Mouse (Mus musculus) E14TG2a.4 (cell line): Measurements from ENCODE around the gene Atp5g1.

Experiments
- H3K27me3 ChIP-seq: 2 replicates; pipeline ENCODE4 v1.6.1; 2014; ENCODE audit warnings: low read length, control low read depth; ENCODE audit not compliant: insufficient read depth
- H3K36me3 ChIP-seq: 2 replicates; pipeline ENCODE4 v1.6.1; 2014; ENCODE audit warnings: low read length, control low read depth; ENCODE audit not compliant: insufficient read depth
- H3K4me1 ChIP-seq: replicated peaks from 2 replicates; pipeline ENCODE4 v1.6.1; 2014; ENCODE audit warnings: low read depth, low read length, control low read depth
- H3K4me3 ChIP-seq: replicated peaks from 2 replicates; pipeline ENCODE4 v1.5.1; 2014; ENCODE audit warnings: mild to moderate bottlenecking, low read length
- H3K9me3 ChIP-seq: 2 replicates; pipeline ENCODE4 v1.6.1; 2014; ENCODE audit warnings: low read length, control low read depth
- CTCF ChIP-seq: conservative IDR thresholded peaks from 2 replicates; pipeline ENCODE4 v1.5.1; 2014; ENCODE audit warnings: low read length
- NANOG ChIP-seq: IDR thresholded peaks from 2 replicates; pipeline ENCODE4 v1.6.1; 2014; ENCODE audit warnings: borderline replicate concordance, low read length, mixed read lengths
- POU5F1 ChIP-seq: IDR thresholded peaks from 2 replicates; pipeline ENCODE4 v1.6.1; 2014; ENCODE audit warnings: low read length, borderline replicate concordance

Gene Atp5g1

GRCm38 (mm10) chr11:96044803-96045567, 30.5 kb downstream of the Atp5g1 start:
- Histone ChIP-seq H3K4me1 (peaks cover 38% of the 10 kb centered on the region), H3K9me3 (no peaks in the 10 kb centered on the region), H3K4me3 (no peak overlapping the region), H3K36me3 (peaks cover 91% of the 10 kb centered on the region), H3K27me3 (no peaks in the 10 kb centered on the region)
- TF ChIP-seq NANOG (no peak), POU5F1 (no peak), CTCF (no peak)

DNA sequence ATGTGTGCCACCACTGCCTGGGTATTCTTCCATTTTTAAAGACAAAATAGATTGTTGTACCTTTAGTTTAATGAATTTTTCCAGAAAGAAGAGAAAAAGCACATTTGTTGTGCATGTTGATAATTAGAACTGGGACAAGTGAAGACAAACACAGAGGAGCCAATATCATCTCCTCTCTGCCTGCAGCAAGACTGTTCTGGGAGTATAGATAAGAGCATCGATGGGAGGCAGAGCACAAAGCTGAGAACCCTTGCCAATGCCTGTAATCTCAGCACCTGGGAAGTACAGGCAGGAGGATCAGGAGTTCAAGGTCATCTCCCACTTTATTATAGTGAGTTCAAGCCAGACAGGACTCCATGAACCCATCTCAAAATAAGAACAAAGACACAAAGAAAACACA, 36.9 kb downstream of the Atp5g1 start:
- Histone ChIP-seq H3K27me3 (no peaks in the 10 kb centered on the region), H3K36me3 (peaks cover 56% of the 10 kb centered on the region), H3K4me3 (no peak overlapping the region), H3K9me3 (no peaks in the 10 kb centered on the region), H3K4me1 (peaks cover 23% of the 10 kb centered on the region)
- no peak for TF ChIP-seq POU5F1
- TF ChIP-seq CTCF = no peak
- no peak for TF ChIP-seq NANOG

- TF ChIP-seq NANOG (no peak), CTCF (no peak), POU5F1 (no peak)
- Histone ChIP-seq H3K9me3 (no peaks in the 10 kb centered on the region), H3K36me3 (peaks cover 45% of the 10 kb centered on the region), H3K4me3 (no peak overlapping the region), H3K27me3 (no peaks in the 10 kb centered on the region), H3K4me1 (peaks cover 24% of the 10 kb centered on the region)
These were observed 38.0 kb downstream of the Atp5g1 start for GRCm38 (mm10) chr11:96037499-96037898.

DNA sequence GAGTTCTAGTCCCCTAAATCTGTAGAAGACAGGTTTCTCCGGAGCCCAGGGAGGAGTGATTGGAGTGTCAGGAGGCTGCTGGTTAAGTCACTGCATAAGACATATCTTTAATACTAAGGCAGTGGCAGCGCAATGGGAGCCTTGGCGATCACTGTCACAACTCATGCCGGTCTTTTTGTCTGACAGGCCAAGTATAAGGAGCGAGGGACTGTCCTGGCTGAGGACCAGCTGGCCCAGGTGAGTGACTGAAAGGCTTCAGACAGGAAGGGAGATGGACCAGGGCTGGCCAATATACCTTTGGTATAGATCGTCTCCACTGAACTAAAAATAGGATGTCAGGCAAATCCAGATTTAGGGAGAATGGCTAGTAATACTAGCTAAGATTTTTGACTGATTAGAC, 40.3 kb downstream of the Atp5g1 start:
- TF ChIP-seq NANOG = no peak
- TF ChIP-seq CTCF = no peak
- no peak for TF ChIP-seq POU5F1
- Histone ChIP-seq H3K4me1 (peaks cover 24% of the 10 kb centered on the region), H3K4me3 (peak overlapping the region; percentile 95), H3K36me3 (peaks cover 28% of the 10 kb centered on the region), H3K9me3 (no peaks in the 10 kb centered on the region), H3K27me3 (no peaks in the 10 kb centered on the region)

DNA sequence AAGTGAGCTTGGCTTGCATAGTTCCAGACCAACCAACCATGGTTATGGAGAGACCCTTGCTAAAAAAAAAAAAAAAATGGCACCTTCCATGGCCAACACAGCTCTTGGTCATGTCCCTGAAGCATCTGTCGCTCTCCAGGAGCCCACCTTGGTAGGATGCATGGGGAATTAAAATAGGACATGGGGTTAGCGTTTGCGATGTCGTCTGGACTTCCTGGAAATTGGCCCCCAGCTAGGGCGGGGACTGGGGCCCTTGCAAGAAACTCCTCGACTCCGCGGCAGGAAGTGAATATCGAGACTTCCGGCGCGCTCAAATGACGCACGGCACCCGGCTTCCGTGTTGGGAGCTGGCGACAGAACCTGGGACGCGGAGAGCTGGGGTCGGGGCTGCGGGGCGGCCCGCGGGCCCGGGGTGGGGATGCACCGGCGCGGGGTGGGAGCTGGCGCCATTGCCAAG, 40.8 kb downstream of the Atp5g1 start, which contains the start of gene Snf8:
Snf8 (plus strand) TSS at position 290 of the 457 bp plus-strand sequence.
- peak within 1 kb of the TSS; percentile 95 for H3K4me3 ChIP-seq
- peaks cover 24% of the 10 kb centered on the region for H3K4me1 ChIP-seq
- H3K27me3 ChIP-seq = 0 out of 2 replicates have a peak, but pooled peaks cover under 1% of the 10 kb centered on the region
- H3K9me3 ChIP-seq = no peaks in the 10 kb centered on the region
- H3K36me3 ChIP-seq = peaks cover 28% of the 10 kb centered on the region
- TF ChIP-seq NANOG (no peak), CTCF (no peak), POU5F1 (no peak)

DNA sequence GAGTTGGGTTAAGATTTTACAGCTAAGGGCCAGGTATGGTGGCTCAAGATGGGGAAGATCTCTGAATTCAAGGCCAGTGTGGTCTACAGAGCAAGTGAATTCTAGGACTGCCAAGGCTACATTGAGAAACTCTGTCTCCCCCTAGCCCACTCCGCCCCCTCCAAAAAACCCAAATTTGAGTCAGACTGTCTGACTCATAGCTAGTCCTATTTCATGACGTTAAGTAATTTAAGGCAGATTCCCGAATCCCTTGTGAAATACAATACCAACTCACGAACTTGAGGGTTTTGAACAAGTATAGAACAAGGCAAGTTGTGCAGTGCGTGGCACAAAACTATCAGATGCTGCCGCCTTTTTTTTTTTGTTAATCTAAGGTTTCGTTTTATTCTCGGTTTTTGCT, 41.4 kb downstream of the Atp5g1 start:
- Histone ChIP-seq H3K4me1 (peaks cover 24% of the 10 kb centered on the region), H3K36me3 (peaks cover 25% of the 10 kb centered on the region)
- no peak for TF ChIP-seq NANOG

DNA sequence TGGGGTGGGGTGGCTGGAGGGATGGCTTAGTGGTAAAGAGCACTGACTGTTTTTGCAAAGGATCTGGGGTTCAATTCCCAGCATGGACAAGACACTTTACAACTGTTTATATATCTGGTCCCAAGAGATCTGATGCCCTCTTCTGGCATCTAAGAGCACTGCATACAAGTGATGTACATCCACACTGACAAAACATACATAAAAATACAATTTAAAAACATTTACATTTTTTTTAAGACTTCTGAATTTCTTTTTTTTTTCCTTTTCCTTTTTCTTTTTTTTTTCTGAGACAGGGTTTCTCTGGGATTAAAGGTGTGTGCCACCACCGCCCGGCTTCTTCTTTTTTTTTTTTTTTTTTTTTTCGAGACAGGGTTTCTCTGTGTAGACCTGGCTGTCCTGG, 42.2 kb downstream of the Atp5g1 start:
- H3K36me3 ChIP-seq = peaks cover 16% of the 10 kb centered on the region
- H3K4me1 ChIP-seq = peaks cover 27% of the 10 kb centered on the region
- peak; percentile 69 for TF ChIP-seq CTCF
- TF ChIP-seq POU5F1 = no peak

More for the DNA sequence above, 41.4 kb downstream of the Atp5g1 start:
- peak overlapping the region; percentile 95 for H3K4me3 ChIP-seq
- no peaks in the 10 kb centered on the region for H3K9me3 ChIP-seq
- H3K27me3 ChIP-seq = 0 out of 2 replicates have a peak, but pooled peaks cover 5% of the 10 kb centered on the region

GRCm38 (mm10) chr11:96031701-96032100, 43.8 kb downstream of the Atp5g1 start:
- Histone ChIP-seq H3K27me3 (0 out of 2 replicates have a peak, but pooled peaks cover 8% of the 10 kb centered on the region), H3K4me1 (peaks cover 29% of the 10 kb centered on the region), H3K9me3 (no peaks in the 10 kb centered on the region), H3K4me3 (no peak overlapping the region), H3K36me3 (peaks cover 4% of the 10 kb centered on the region; the same call in 1 of the 2 replicates)
- TF ChIP-seq POU5F1 (no peak), NANOG (no peak), CTCF (peak; percentile 30; the same call in 1 of the 2 replicates)

More for the DNA sequence above, 42.2 kb downstream of the Atp5g1 start:
- Histone ChIP-seq H3K4me3 (no peak overlapping the region), H3K27me3 (0 out of 2 replicates have a peak, but pooled peaks cover 8% of the 10 kb centered on the region), H3K9me3 (no peaks in the 10 kb centered on the region)
